Comparison of ENCODE assay signal across 8 mouse cellular contexts in the genomic region with DNA sequence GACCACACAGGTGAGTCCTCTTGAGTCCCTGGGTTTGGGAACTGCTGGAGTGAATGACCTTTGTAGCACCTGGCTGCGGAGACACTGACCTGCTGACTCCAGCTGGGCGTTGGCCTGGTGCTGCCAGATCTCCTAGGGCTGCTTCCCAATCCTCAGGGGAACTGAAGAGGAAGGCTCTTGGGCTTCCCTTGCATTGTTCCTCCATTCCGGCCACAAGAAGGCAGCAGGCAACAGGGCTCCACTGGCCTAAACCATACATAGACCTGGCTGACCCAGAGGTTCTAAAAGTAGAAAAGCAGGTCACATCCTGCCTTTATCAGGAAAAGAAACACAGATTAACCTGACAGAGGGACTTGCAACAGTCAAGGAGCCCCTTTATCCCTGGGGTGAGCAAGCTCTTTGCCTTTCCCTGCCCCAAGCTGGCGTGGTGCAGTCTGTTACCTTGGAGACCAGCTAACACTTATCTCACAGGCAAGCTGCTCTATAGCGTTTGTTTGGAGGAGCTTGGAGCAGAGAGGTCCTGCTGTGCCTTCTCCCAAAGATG. TPM values are rescaled to one million over a fixed set of nuclear protein-coding genes. Genes with fewer than 3 reads are reported as not detected.
DNase-seq lines count a peak whose midpoint lies in the region; ATAC-seq and TF ChIP-seq lines count a peak whose summit lies in the region.

No protein-coding gene starts in this region.

- 16% methylated on average over 5 of the region's 5 CpGs for WGBS in lung, adult 2 months
- WGBS in forebrain, postnatal 0 days: 14% methylated on average over 5 of the region's 5 CpGs
- 12% methylated on average over 5 of the region's 5 CpGs for WGBS in intestine, embryonic 15.5 days
- 7% methylated on average over 5 of the region's 5 CpGs for WGBS in midbrain, embryonic 10.5 days

- H3K4me3 ChIP-seq in lung, adult 2 months (replicated peaks; ENCODE audit: extremely low read depth, low read depth, low read length): no peak overlapping the region
- no peak overlapping the region for H3K4me3 ChIP-seq in forebrain, postnatal 0 days (ENCODE audit: low read depth, low read length)
- no peak overlapping the region for H3K4me3 ChIP-seq in intestine, embryonic 15.5 days (replicated peaks)
- H3K4me3 ChIP-seq in midbrain, embryonic 10.5 days: no peak overlapping the region

- no peak for TF ChIP-seq POLR2A in lung, adult 2 months (IDR thresholded peaks at IDR 0.05; ENCODE audit: borderline replicate concordance, extremely low read depth, low read depth, low read length)

- H3K4me1 ChIP-seq in lung, adult 2 months (ENCODE audit: control insufficient read depth, insufficient read depth, low read length): no peaks in the 10 kb centered on the region; the same call in 1 of the 2 replicates
- H3K4me1 ChIP-seq in forebrain, postnatal 0 days (ENCODE audit: insufficient read depth): peaks cover 8% of the 10 kb centered on the region
- H3K4me1 ChIP-seq in intestine, embryonic 15.5 days (replicated peaks): 0 out of 2 replicates have a peak, but pooled peaks cover 3% of the 10 kb centered on the region
- peaks cover 15% of the 10 kb centered on the region for H3K4me1 ChIP-seq in midbrain, embryonic 10.5 days

- H3K27me3 ChIP-seq in forebrain, postnatal 0 days (ENCODE audit: insufficient read depth, low read length): no peaks in the 10 kb centered on the region
- H3K27me3 ChIP-seq in intestine, embryonic 15.5 days (replicated peaks): no peaks in the 10 kb centered on the region
- H3K27me3 ChIP-seq in midbrain, embryonic 10.5 days (ENCODE audit: low read depth, poor library complexity, severe bottlenecking): no peaks in the 10 kb centered on the region

- H3K4me2 ChIP-seq in forebrain, postnatal 0 days (ENCODE audit: low read depth): no peak overlapping the region
- H3K4me2 ChIP-seq in intestine, embryonic 15.5 days (replicated peaks): no peak overlapping the region

- ATAC-seq in forebrain, postnatal 0 days: peak; percentile 95
- peak; percentile 47; the same call in 1 of the 2 replicates for ATAC-seq in intestine, embryonic 15.5 days

- peak overlapping the region; percentile 67; the same call in 1 of the 2 replicates for H3K27ac ChIP-seq in forebrain, postnatal 0 days (ENCODE audit: low read depth, low read length)
- H3K27ac ChIP-seq in intestine, embryonic 15.5 days: no peak overlapping the region
- peak overlapping the region; percentile 52; the same call in 1 of the 2 replicates for H3K27ac ChIP-seq in midbrain, embryonic 10.5 days (replicated peaks)

- H3K36me3 ChIP-seq in forebrain, postnatal 0 days (ENCODE audit: insufficient read depth): no peaks in the 10 kb centered on the region
- no peaks in the 10 kb centered on the region for H3K36me3 ChIP-seq in intestine, embryonic 15.5 days
- H3K36me3 ChIP-seq in midbrain, embryonic 10.5 days: peaks cover 2% of the 10 kb centered on the region

- peak; percentile 1; the same call in 1 of the 2 replicates for TF ChIP-seq CTCF in lung, adult 2 months (IDR thresholded peaks at IDR 0.05; ENCODE audit: insufficient read depth, low read length)
- no peak for TF ChIP-seq CTCF in forebrain, postnatal 0 days (IDR thresholded peaks at IDR 0.05; ENCODE audit: low read depth)

- no peaks in the 10 kb centered on the region for H3K9me3 ChIP-seq in forebrain, postnatal 0 days (ENCODE audit: low read length)
- no peaks in the 10 kb centered on the region for H3K9me3 ChIP-seq in intestine, embryonic 15.5 days
- H3K9me3 ChIP-seq in midbrain, embryonic 10.5 days (replicated peaks): no peaks in the 10 kb centered on the region

- no peak for DNase-seq in lung, adult 2 months
- no peak for DNase-seq in lung, adult 18-20 months
- peak; percentile 75 for DNase-seq in forebrain, postnatal 0 days
- no peak for DNase-seq in midbrain, embryonic 10.5 days (ENCODE audit: low spot score)
- no peak for DNase-seq in spleen, postnatal 14 days (ENCODE audit: low spot score in 2 of 2)
- no peak for DNase-seq in gastrocnemius, adult 8-10 months (ENCODE audit: low spot score in 2 of 2)
- DNase-seq in gastrocnemius, postnatal 25 days: no peak

- peak overlapping the region; percentile 19; the same call in 1 of the 2 replicates for H3K9ac ChIP-seq in forebrain, postnatal 0 days
- H3K9ac ChIP-seq in intestine, embryonic 15.5 days: no peak overlapping the region

RNA-seq across cellular contexts. Expression of gene Vwa3a, which starts 0.5 kb away (rescaled TPM):
- polyA plus RNA-seq in lung, adult 2 months (2012; rRNA removed): 7.0 and 7.3 TPM in 2 replicates
- total RNA-seq in forebrain, postnatal 0 days (2014; rRNA removed): 2.1 and 5.0 TPM in 2 replicates
- 1.1 and 2.5 TPM in 2 replicates for polyA plus RNA-seq in forebrain, postnatal 0 days (2015; fragmentation: Nextera tagmentation; extraction: Ambion mirVana)
- polyA plus RNA-seq in intestine, embryonic 15.5 days (2015; fragmentation: Nextera tagmentation; extraction: Ambion mirVana): 0.24 and 0.29 TPM in 2 replicates
- polyA plus RNA-seq in midbrain, embryonic 10.5 days (2016; fragmentation: Nextera tagmentation; extraction: Ambion mirVana): 0.07 and 0.12 TPM in 2 replicates
- total RNA-seq in gastrocnemius, adult 8-10 months (2022): under 1 TPM; 0.36 to 0.80 (median 0.54) TPM
- under 1 TPM; 0.51 to 0.72 TPM for total RNA-seq in gastrocnemius, postnatal 25 days (2021)
